Mouse (Mus musculus) liver, postnatal 0 days (tissue): ENCODE results near the gene Trim12a. TPM values are rescaled to one million over a fixed set of nuclear protein-coding genes. Genes with fewer than 3 reads are reported as not detected.
"Not testable (repeated sequence)": the region's sequence is repeated elsewhere in the genome, so short reads cannot be mapped to it uniquely, and the experiment has no call there.

Source experiments
- ATAC-seq: fragments of 200-750 bp; cut with Nextera tagmentation; 2 replicates; pipeline ENCODE4 v1.8.0; 2017; ENCODE audit warnings: mild to moderate bottlenecking, moderate library complexity
- DNase-seq: peaks from one replicate; pipeline ENCODE4 v3.0.0-alpha.2; 2016
- H3K27ac ChIP-seq: fragments of 300-500 bp; sonication (generic); 2 replicates; pipeline ENCODE4 v1.5.1; 2014; ENCODE audit warnings: antibody characterized with exemption, moderate library complexity, mild to moderate bottlenecking, low read depth
- H3K27me3 ChIP-seq: fragments of 300-500 bp; sonication (generic); 2 replicates; pipeline ENCODE4 v1.6.1; 2014; ENCODE audit warnings: low read length, control low read depth, mixed read lengths; ENCODE audit not compliant: insufficient read depth
- H3K36me3 ChIP-seq: fragments of 300-500 bp; sonication (generic); replicated peaks from 2 replicates; pipeline ENCODE4 v1.6.1; 2014; ENCODE audit warnings: mild to moderate bottlenecking, control low read depth, low read length, moderate library complexity, mixed read lengths; ENCODE audit not compliant: insufficient read depth
- H3K4me1 ChIP-seq: fragments of 300-500 bp; sonication (generic); 2 replicates; pipeline ENCODE4 v1.6.1; 2014; ENCODE audit warnings: antibody characterized with exemption, mild to moderate bottlenecking, control low read depth; ENCODE audit not compliant: insufficient read depth
- H3K4me2 ChIP-seq: fragments of 300-500 bp; sonication (generic); 2 replicates; pipeline ENCODE4 v1.6.1; 2014; ENCODE audit warnings: low read depth, mild to moderate bottlenecking, low read length, moderate library complexity, mixed read lengths
- H3K4me3 ChIP-seq: fragments of 300-500 bp; sonication (generic); 2 replicates; pipeline ENCODE4 v1.5.1; 2014; ENCODE audit warnings: low read depth, low read length
- H3K9ac ChIP-seq: fragments of 300-500 bp; sonication (generic); replicated peaks from 2 replicates; pipeline ENCODE4 v1.6.1; 2014; ENCODE audit warnings: mild to moderate bottlenecking, moderate library complexity
- H3K9me3 ChIP-seq: fragments of 300-500 bp; sonication (generic); 2 replicates; pipeline ENCODE4 v1.6.1; 2016; ENCODE audit warnings: mild to moderate bottlenecking, control low read depth, low read length, mixed read lengths
- CTCF ChIP-seq: sonication (generic); IDR thresholded peaks from 2 replicates; pipeline ENCODE4 v1.5.1; 2016; ENCODE audit warnings: antibody characterized with exemption, low read depth
- EP300 ChIP-seq: IDR thresholded peaks from 2 replicates; pipeline ENCODE4 v1.6.1; 2016; ENCODE audit warnings: antibody characterized with exemption, low read depth, mild to moderate bottlenecking
- WGBS: fragments of 180-500 bp; shearing (Covaris S2); extraction: QIAGEN DNeasy Blood & Tissue Kit; methylation state at CpG from one replicate; pipeline ENCODE4 v1.1.7; 2014; ENCODE audit not compliant: insufficient replicate concordance; 5-methylcytosine and 5-hydroxymethylcytosine counted together
- polyA plus RNA-seq: library from polyadenylated mRNA; unstranded; fragments of >200 nt; fragmentation: Nextera tagmentation; extraction: Ambion mirVana; gene quantifications from 2 replicates; pipeline ENCODE4 v1.2.1, GENCODE M21; 2015

The Trim12a gene
- polyA plus RNA-seq, result 5.7 and 6.7 TPM in 2 replicates

DNA sequence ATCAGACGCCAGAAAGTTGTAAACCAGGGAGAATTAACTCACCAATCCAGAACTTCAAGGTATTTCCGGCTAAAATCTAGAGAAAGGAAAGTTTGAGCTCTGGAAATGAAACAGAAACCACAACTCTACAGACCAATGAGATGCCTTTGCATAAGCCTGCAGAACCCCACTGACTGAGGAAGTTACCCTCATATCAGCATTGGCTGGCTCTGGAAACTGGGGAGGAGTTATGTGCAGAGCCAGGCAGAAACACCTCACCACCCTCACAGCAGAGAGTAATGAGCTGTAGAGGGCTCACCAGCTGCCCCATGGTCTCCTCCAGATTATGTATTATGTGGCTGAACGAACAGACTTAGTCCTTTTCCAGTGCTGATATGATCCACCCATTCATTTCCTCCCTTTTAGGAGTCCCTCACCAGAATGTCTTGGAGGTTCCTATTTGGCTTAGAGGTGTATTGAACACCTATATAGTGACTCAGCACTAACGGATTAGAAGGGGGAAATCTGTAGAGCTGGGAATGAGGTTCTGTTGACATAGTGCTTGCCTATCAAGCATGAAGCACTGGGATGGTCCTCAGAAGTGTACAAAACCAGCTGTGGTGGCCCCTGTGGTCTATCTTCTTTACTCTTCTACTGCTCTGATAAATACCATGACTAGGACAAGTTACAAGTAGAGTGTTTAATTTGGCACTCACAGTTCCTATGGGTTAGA, at the start of gene Trim12a:
Gene Trim12a, minus strand, starts transcription at position 98 of the 712 bp plus-strand sequence.
- H3K4me2 ChIP-seq, result peak within 1 kb of the TSS; percentile 63
- not testable (repeated sequence) for H3K9me3 ChIP-seq, H3K4me1 ChIP-seq, DNase-seq, H3K36me3 ChIP-seq, H3K27me3 ChIP-seq
- 13% methylated on average over 4 of the region's 4 CpGs for WGBS
- peak; percentile 98 for ATAC-seq
- peak within 1 kb of the TSS; percentile 69 for H3K9ac ChIP-seq
- H3K4me3 ChIP-seq, result peak within 1 kb of the TSS; percentile 64
- H3K27ac ChIP-seq, result peak within 1 kb of the TSS; percentile 91

DNA sequence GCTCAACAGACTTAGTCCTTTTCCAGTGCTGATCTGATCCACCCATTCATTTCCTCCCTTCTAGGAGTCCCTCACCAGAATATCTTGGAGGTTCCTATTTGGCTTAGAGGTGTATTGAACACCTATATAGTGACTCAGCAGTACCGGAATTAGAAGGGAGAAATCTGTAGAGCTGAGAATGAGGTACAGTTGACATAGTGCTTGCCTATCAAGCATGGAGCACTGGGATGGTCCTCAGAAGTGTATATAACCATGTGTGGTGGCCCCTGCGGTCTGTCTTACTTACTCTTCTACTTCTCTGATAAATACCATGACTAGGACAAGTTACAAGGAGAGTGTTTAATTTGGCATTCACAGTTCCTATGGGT, 38.3 kb upstream of the Trim12a start:
- Histone ChIP-seq H3K36me3 (no peaks in the 10 kb centered on the region), H3K4me3 (peak overlapping the region; percentile 56; the same call in 1 of the 2 replicates), H3K4me2 (peak overlapping the region; percentile 37), H3K9ac (no peak overlapping the region), H3K27ac (peak overlapping the region; percentile 91), H3K27me3 (no peaks in the 10 kb centered on the region), H3K4me1 (peaks cover 8% of the 10 kb centered on the region), H3K9me3 (no peaks in the 10 kb centered on the region)
- DNase-seq (no peak), ATAC-seq (peak; percentile 37)
- TF ChIP-seq EP300, result no peak
- 71% methylated on average over 2 of the region's 2 CpGs for WGBS

DNA sequence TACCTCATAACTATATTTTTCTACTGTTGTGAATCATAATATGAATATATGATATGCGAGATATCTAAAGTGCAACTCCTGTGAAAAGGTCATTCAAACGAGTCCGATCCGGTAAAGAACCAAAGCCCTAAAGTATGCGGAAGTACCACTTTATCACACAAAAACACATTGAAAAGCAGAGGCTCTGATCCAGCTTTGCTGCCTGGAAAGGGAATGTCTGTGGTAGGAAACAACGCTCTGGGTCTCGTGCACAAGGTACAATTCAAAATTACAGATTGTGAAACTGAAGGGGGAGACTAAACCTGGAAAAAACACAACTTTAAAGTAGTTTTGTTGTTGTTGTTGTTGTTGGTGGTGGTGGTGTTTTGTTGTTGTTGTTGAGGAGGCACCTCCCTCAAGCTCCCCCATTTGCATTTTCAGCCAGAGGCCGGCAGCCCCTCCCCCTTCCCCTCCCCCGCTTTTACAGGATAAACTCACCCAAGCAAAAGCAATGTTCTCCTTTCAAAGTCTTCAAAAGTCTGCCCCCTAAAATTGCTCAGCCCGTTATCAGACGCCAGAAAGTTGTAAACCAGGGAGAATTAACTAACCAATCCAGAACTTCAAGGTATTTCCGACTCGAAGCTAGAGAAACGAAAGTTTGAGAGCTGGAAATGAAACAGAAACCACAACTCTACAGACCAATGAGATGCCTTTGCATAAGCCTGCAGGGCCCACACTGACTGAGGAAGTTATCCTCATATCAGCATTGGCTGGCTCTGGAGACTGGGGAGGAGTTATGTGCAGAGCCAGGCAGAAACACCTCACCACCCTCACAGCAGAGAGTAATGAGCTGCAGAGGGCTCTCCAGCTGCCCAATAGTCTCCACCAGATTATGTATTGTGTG, 37.7 kb upstream of the Trim12a start, which contains the start of gene Trim12c:
Gene Trim12c, minus strand, starts transcription at position 646 of the 883 bp plus-strand sequence.
- Histone ChIP-seq H3K36me3 (no peaks in the 10 kb centered on the region), H3K9me3 (no peaks in the 10 kb centered on the region), H3K27ac (peak within 1 kb of the TSS; percentile 91), H3K27me3 (no peaks in the 10 kb centered on the region), H3K4me3 (peak within 1 kb of the TSS; percentile 56), H3K4me1 (peaks cover 8% of the 10 kb centered on the region), H3K4me2 (peak within 1 kb of the TSS; percentile 74), H3K9ac (peak within 1 kb of the TSS; percentile 72)
- TF ChIP-seq CTCF (peak; percentile 4; the same call in 1 of the 2 replicates), EP300 (no peak)
- DNase-seq (peak; percentile 81), ATAC-seq (peak; percentile 100)
- WGBS, result 4% methylated on average over 14 of the region's 14 CpGs

DNA sequence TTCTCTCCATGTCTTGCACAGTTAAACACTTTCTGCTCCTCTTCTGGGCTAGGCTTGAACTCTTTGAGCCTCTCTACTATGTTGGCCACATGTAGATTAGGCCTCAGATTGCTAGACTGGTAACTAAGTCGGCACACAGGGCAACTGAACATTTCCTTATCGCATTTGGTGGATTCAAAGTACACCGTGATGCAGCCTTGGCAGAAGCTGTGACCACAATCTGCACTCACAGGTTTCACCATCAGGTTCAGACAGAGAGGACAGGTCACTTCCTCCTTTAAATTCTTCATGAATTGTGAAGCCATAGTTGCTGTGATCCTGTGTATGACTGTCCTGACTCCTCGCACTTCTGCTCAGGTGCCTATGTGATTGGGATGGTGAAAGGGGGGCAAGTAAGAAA, 32.8 kb upstream of the Trim12a start:
- DNase-seq, H3K4me2 ChIP-seq, ATAC-seq, H3K27ac ChIP-seq, H3K36me3 ChIP-seq, H3K27me3 ChIP-seq, H3K9ac ChIP-seq, H3K4me3 ChIP-seq, H3K4me1 ChIP-seq, H3K9me3 ChIP-seq: not testable (repeated sequence)
- 71% methylated on average over 4 of the region's 4 CpGs for WGBS

DNA sequence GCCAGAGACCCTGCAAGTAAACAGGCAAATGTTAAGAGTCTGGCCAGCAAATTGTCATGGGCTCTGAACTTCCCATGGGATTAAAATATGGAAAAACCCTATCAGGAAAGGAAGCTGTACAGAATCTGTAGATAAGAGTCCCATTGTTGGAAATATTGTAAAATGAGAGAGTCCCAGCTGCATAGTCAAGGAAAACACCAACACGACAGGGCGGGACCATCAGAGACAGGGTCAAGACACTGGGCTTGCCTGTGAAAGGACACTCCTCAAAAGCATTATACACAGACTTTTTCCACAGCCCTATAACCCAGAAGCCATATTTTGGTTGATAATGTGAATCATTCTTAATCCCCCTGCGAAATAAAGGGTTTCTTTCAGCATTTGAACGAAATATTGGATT, 25.5 kb upstream of the Trim12a start:
- not testable (repeated sequence) for DNase-seq, H3K9ac ChIP-seq, H3K27ac ChIP-seq, H3K4me3 ChIP-seq, H3K27me3 ChIP-seq, H3K4me2 ChIP-seq, ATAC-seq, H3K9me3 ChIP-seq, H3K4me1 ChIP-seq, H3K36me3 ChIP-seq
- WGBS, result 83% methylated on average over 2 of the region's 4 CpGs

DNA sequence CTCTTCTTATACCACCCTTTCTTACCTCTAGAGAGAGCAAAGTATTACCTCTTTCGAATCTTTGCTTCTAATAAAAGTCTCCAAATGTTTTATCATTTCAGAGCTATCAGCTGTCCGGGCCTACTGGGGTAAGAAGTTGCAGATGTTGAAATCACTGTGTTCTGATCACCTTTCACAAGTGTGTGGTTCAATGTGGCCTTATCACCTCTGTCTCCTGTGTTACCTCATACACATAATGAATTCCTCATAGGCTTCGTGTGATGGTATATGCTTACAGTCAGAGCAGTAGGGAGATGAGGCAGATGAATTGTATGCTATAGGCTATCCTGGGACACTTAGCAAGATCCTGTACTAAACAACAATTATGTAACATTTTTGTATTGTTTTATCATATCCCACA, 20.3 kb upstream of the Trim12a start:
- not testable (repeated sequence) for ATAC-seq, H3K36me3 ChIP-seq
- WGBS, result 66% methylated on average over 3 of the region's 3 CpGs

DNA sequence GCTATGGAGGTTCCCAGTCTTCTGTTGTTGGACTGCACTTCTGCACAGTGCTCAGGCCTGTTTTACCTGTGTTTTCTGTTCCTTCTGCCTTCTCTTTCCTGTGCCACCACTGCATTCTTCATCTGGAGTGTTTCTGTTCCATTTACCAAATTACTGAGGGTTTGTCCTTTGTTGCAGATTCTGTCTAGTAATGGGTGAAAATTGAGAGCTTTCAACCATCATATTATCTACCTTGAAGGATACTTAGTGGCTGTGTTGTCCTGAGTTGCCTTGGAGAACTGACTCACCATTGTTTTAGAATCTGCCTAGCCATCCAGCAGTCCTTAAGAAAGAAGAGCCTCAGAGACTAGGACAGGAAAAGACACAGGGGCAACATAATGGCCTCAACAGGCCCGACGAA, 13.9 kb upstream of the Trim12a start, which contains the start of gene Trim34b:
Gene Trim34b, plus strand, starts transcription at position 301 of the 400 bp plus-strand sequence.
- DNase-seq, ATAC-seq, H3K4me2 ChIP-seq, H3K27me3 ChIP-seq, H3K9me3 ChIP-seq, H3K4me1 ChIP-seq, H3K27ac ChIP-seq, H3K4me3 ChIP-seq, H3K9ac ChIP-seq, H3K36me3 ChIP-seq: not testable (repeated sequence)
- WGBS, result 86% methylated on average over 2 of the region's 2 CpGs

More for the DNA sequence above, 20.3 kb upstream of the Trim12a start:
- not testable (repeated sequence) for DNase-seq, H3K4me2 ChIP-seq, H3K9ac ChIP-seq, H3K27me3 ChIP-seq, H3K27ac ChIP-seq, H3K4me3 ChIP-seq, H3K9me3 ChIP-seq, H3K4me1 ChIP-seq
